Mouse (Mus musculus) bone marrow, adult 2 months (tissue): Measurements from ENCODE around the gene Atp4a. TPM values are rescaled to one million over a fixed set of nuclear protein-coding genes. Genes with fewer than 3 reads are reported as not detected.

Experiments used
- H3K27ac ChIP-seq: fragments of 200-500 bp; 2 replicates; pipeline ENCODE4 v1.5.1; 2012; ENCODE audit warnings: low read depth, mild to moderate bottlenecking, control low read depth, inconsistent platforms, low read length; ENCODE audit not compliant: control insufficient read depth, poor library complexity, insufficient read depth
- H3K4me1 ChIP-seq: fragments of 200-500 bp; 2 replicates; pipeline ENCODE4 v1.6.1; 2011; ENCODE audit warnings: low read length; ENCODE audit not compliant: control insufficient read depth, insufficient read depth
- H3K4me3 ChIP-seq: fragments of 200-500 bp; replicated peaks from 2 replicates; pipeline ENCODE3; 2011; ENCODE audit warnings: mild to moderate bottlenecking, low read depth, low read length, control low read depth; ENCODE audit not compliant: control insufficient read depth
- CTCF ChIP-seq: fragments of 200-500 bp; IDR thresholded peaks from 2 replicates; pipeline ENCODE4 v1.5.1; 2011; ENCODE audit warnings: low read length, control low read depth; ENCODE audit not compliant: control insufficient read depth, insufficient read depth
- POLR2A ChIP-seq: fragments of 200-500 bp; IDR thresholded peaks from 2 replicates; pipeline ENCODE4 v1.6.1; 2011; ENCODE audit warnings: low read depth, mild to moderate bottlenecking, control low read depth, low read length, borderline replicate concordance; ENCODE audit not compliant: control insufficient read depth
- WGBS: fragments of 180-500 bp; shearing (Covaris S2); methylation state at CpG from one replicate; pipeline ENCODE4 v1.1.7; 2018; 5-methylcytosine and 5-hydroxymethylcytosine counted together
- polyA plus RNA-seq: library from polyadenylated mRNA; stranded (reverse); fragments of >200 nt; gene quantifications from 2 replicates; pipeline ENCODE4 v1.2.4, GENCODE M21; 2011; ENCODE audit warnings: low replicate concordance; ENCODE audit not compliant: missing spikeins, insufficient read depth, insufficient read length

Gene Atp4a
- polyA plus RNA-seq, 1 experiment, result 0.95 TPM

GRCm38 (mm10) chr7:30765173-30765572 lies 53.2 kb downstream of the Atp4a start:
- WGBS, result 57% methylated on average over 11 of the region's 11 CpGs

GRCm38 (mm10) chr7:30766408-30766807 lies 54.4 kb downstream of the Atp4a start:
- TF ChIP-seq POLR2A (no peak), CTCF (no peak)
- no peak overlapping the region for H3K4me3 ChIP-seq
- no peaks in the 10 kb centered on the region; the same call in 1 of the 2 replicates for H3K4me1 ChIP-seq
- H3K27ac ChIP-seq, result no peak overlapping the region
- WGBS, result 73% methylated on average over 4 of the region's 4 CpGs

More at GRCm38 (mm10) chr7:30765173-30765572, 53.2 kb downstream of the Atp4a start:
- no peaks in the 10 kb centered on the region; the same call in 1 of the 2 replicates for H3K4me1 ChIP-seq
- no peak overlapping the region for H3K27ac ChIP-seq
- H3K4me3 ChIP-seq, result no peak overlapping the region
- TF ChIP-seq CTCF, result no peak
- no peak for TF ChIP-seq POLR2A

- no peak overlapping the region for H3K27ac ChIP-seq
- WGBS, result 45% methylated on average over 9 of the region's 9 CpGs
- H3K4me1 ChIP-seq, result no peaks in the 10 kb centered on the region
- no peak overlapping the region for H3K4me3 ChIP-seq
- TF ChIP-seq CTCF, result no peak
- no peak for TF ChIP-seq POLR2A
Measured at GRCm38 (mm10) chr7:30769236-30769635, 57.2 kb downstream of the Atp4a start.

Other genes with a start within 250 kb of the Atp4a start
- 1.9 and 3.1 TPM in 2 replicates for gene Prodh2, start 218.6 kb upstream of the Atp4a start, polyA plus RNA-seq
- gene Arhgap33, start 177.1 kb upstream of the Atp4a start, polyA plus RNA-seq, result 45.1 and 61.6 TPM in 2 replicates
- 13.1 and 19.0 TPM in 2 replicates for gene Hspb6, start 160.0 kb upstream of the Atp4a start, polyA plus RNA-seq
- gene Proser3, start 159.9 kb upstream of the Atp4a start, polyA plus RNA-seq, result 4.2 and 12.8 TPM in 2 replicates
- 22.2 and 47.7 TPM in 2 replicates for gene Lin37, start 152.4 kb upstream of the Atp4a start, polyA plus RNA-seq
- gene U2af1l4, start 148.9 kb upstream of the Atp4a start, polyA plus RNA-seq, result 28.8 and 71.1 TPM in 2 replicates
- gene Gm49396, start 148.9 kb upstream of the Atp4a start, polyA plus RNA-seq, result 7.6 and 11.0 TPM in 2 replicates
- 50.7 and 98.9 TPM in 2 replicates for gene Psenen, start 148.6 kb upstream of the Atp4a start, polyA plus RNA-seq
- 11.3 and 15.7 TPM in 2 replicates for gene Igflr1, start 146.8 kb upstream of the Atp4a start, polyA plus RNA-seq
- gene Kmt2b, start 123.5 kb upstream of the Atp4a start, polyA plus RNA-seq, result 35.5 and 102 TPM in 2 replicates
- gene Zbtb32, start 113.3 kb upstream of the Atp4a start, polyA plus RNA-seq, result 3.1 TPM in 1 of 2 replicates, not detected in the other
- 1.4 TPM in 1 of 2 replicates, not detected in the other for gene Upk1a, start 99.4 kb upstream of the Atp4a start, polyA plus RNA-seq
- 443 and 613 TPM in 2 replicates for gene Cox6b1, start 86.1 kb upstream of the Atp4a start, polyA plus RNA-seq
- gene Etv2, start 76.4 kb upstream of the Atp4a start, polyA plus RNA-seq, result not detected in 2 replicates
- gene Rbm42, start 61.9 kb upstream of the Atp4a start, polyA plus RNA-seq, result 24.9 and 25.2 TPM in 2 replicates
- gene Haus5, start 47.2 kb upstream of the Atp4a start, polyA plus RNA-seq, result 19.5 and 32.1 TPM in 2 replicates
- gene Pmis2, start 40.6 kb upstream of the Atp4a start, polyA plus RNA-seq, result not detected in 2 replicates
- gene 2200002J24Rik, start 13.3 kb upstream of the Atp4a start, polyA plus RNA-seq, result not detected in 2 replicates
- gene Tmem147, start 17.3 kb downstream of the Atp4a start, polyA plus RNA-seq, result 49.6 and 95.6 TPM in 2 replicates
- gene Gapdhs, start 31.5 kb downstream of the Atp4a start, polyA plus RNA-seq, result not detected in 2 replicates
- gene Sbsn, start 39.3 kb downstream of the Atp4a start, polyA plus RNA-seq, result 3.5 and 6.4 TPM in 2 replicates
- 3.1 TPM in 1 of 2 replicates, not detected in the other for gene Dmkn, start 51.5 kb downstream of the Atp4a start, polyA plus RNA-seq
- gene Krtdap, start 75.7 kb downstream of the Atp4a start, polyA plus RNA-seq, result not detected in 2 replicates
- 3.6 and 18.3 TPM in 2 replicates for gene Ffar2, start 111.6 kb downstream of the Atp4a start, polyA plus RNA-seq
- not detected in 2 replicates for gene Ffar3, start 144.0 kb downstream of the Atp4a start, polyA plus RNA-seq
- gene Ffar1, start 149.4 kb downstream of the Atp4a start, polyA plus RNA-seq, result 2.1 and 4.9 TPM in 2 replicates
- gene Cd22, start 168.1 kb downstream of the Atp4a start, polyA plus RNA-seq, result 24.0 and 59.4 TPM in 2 replicates
- gene Mag, start 202.7 kb downstream of the Atp4a start, polyA plus RNA-seq, result 1.1 and 7.2 TPM in 2 replicates
- gene Hamp2, start 212.5 kb downstream of the Atp4a start, polyA plus RNA-seq, result not detected in 2 replicates
- 9.2 and 42.2 TPM in 2 replicates for gene Hamp, start 231.8 kb downstream of the Atp4a start, polyA plus RNA-seq
- gene Usf2, start 244.6 kb downstream of the Atp4a start, polyA plus RNA-seq, result 88.9 and 89.6 TPM in 2 replicates